Mouse (Mus musculus) spleen, adult 2 months (tissue): ENCODE data around the gene Pttg1.

Source experiments
- CTCF ChIP-seq: fragments of 200-500 bp; IDR thresholded peaks from 2 replicates; pipeline ENCODE4 v1.5.1; 2011; ENCODE audit warnings: mild to moderate bottlenecking, inconsistent platforms; ENCODE audit not compliant: insufficient read depth, insufficient read length, insufficient replicate concordance; ENCODE audit errors: extremely low read depth
- POLR2A ChIP-seq: fragments of 200-500 bp; IDR thresholded peaks from 2 replicates; pipeline ENCODE4 v1.6.1; 2011; ENCODE audit warnings: low read depth, low read length, inconsistent platforms

DNA sequence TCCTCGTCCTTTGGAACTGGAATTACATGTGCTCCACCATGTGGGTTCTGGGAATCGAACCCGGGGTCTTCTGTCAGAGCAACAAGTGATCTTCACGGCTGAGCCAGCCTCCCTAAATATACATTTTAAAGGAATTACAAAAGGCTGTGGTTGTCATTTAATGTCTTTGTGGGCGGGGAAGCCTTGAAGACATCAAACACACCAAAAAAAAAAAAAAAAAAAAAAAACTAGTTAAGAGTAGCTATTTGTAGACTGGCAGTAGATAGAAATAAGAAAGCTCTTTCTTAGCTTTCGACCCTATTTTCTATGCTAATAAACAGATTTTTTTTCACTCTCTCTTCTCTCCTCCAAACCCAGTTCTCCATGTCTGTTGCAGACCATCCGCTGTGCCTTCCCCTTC is 36.9 kb downstream of the Pttg1 start:
- no peak for TF ChIP-seq CTCF
- TF ChIP-seq POLR2A, result no peak
